Mouse (Mus musculus): Measurements from ENCODE around the gene Exo1.

The Exo1 gene

DNA sequence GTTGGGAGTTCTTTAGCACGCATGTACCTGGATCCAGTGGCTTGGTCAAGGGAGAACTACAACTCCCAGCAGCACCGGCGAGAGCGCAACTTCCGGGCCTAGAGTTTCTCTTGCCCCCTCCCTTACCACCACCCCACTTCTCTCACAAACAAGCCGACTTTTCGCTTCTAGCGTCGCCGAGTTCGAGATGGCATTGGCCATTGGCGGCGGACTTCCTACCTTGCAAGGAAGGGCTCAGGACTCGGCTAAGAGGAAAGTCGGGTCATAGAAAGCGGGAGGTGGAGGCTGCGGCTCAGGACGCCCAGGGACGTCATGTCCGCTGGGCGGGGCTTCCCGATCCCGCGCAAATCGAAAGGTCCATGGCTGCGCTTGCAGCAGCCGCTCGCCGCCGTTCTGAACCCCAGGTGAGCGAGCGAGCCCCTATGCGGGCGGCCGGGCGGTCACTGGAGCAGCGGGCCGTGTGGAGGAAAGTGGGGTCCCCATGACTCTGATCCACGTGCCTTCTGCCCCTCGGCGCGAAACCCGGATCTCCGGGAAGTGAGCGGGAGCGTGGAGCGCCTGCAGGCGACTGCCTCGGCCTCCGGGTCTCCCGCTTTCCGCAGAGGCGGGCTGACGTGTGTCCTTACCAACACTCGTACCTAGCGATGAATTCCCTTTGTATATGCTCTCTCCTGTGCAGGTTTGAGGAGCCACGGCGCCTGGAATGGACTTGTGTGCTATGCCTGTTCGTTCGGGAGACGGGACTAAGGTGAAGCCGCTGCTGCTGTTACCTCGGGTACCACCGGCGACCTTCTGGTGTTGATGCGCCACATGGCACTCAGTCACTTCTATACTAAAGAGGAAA, at the start of gene Exo1:
Exo1 (plus strand) TSS at position 129 of the 844 bp plus-strand sequence.
- DNase-seq (ENCODE audit: low spot score in 2 of 2) = peak; percentile 91 to 92

GRCm38 (mm10) chr1:175855515-175855914, 24.9 kb upstream of the Exo1 start:
- DNase-seq (ENCODE audit: low spot score in 2 of 2) = no peak

GRCm38 (mm10) chr1:175867050-175867449, 13.3 kb upstream of the Exo1 start:
- DNase-seq (ENCODE audit: low spot score in 2 of 2) = no peak

GRCm38 (mm10) chr1:175867558-175867957, 12.8 kb upstream of the Exo1 start:
- no peak for DNase-seq (ENCODE audit: low spot score in 2 of 2)

DNA sequence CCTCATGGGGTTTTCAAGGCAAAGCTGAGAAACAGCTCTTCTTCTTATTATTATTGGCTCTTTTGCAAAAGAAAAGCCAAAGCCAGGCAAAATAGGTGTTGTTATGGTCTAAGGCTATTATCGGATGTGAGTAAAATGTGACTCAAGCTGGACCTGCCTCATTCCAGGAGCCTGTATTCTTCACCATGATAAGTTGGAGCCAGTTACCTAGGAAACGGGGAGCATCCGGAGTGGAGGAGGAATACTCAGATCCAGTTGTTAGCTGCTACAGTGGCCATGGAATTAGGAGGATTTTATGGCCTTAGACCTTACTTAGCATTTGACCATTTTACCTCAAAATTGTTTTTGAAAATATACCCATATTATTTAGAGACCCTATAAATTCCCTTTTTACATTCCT, 9.7 kb upstream of the Exo1 start:
- no peak for DNase-seq (ENCODE audit: low spot score in 2 of 2)

- DNase-seq (ENCODE audit: low spot score in 2 of 2) = no peak
These were observed 8.2 kb upstream of the Exo1 start for GRCm38 (mm10) chr1:175872028-175872816.

- DNase-seq (ENCODE audit: low spot score in 2 of 2) = no peak
These were observed 3.0 kb downstream of the Exo1 start for GRCm38 (mm10) chr1:175883398-175883797.

- no peak for DNase-seq (ENCODE audit: low spot score in 2 of 2)
These were observed 12.9 kb downstream of the Exo1 start for GRCm38 (mm10) chr1:175893263-175893662.

GRCm38 (mm10) chr1:175893726-175894125, 13.3 kb downstream of the Exo1 start:
- DNase-seq (ENCODE audit: low spot score in 2 of 2) = no peak

DNA sequence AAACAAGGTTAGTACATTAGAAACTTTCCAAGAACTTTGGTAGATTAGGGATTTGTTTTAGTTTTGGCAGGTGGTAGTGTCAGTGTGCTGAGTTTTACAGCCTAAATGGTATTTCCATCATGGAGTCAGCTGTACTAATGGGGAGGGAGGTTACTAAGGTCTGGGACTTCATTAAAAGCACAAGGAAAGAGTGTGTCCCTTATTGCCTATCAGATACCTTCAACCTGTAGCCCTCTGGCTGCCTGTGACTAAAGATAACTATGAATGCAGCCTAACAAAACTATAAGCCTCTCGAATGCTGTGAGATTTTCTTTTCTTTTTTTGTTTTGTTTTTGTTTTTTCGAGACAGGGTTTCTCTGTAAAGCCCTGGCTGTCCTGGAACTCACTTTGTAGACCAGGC, 30.8 kb downstream of the Exo1 start:
- no peak for DNase-seq (ENCODE audit: low spot score in 2 of 2)

GRCm38 (mm10) chr1:175912038-175912437, 31.7 kb downstream of the Exo1 start:
- no peak for DNase-seq (ENCODE audit: low spot score in 2 of 2)

DNA sequence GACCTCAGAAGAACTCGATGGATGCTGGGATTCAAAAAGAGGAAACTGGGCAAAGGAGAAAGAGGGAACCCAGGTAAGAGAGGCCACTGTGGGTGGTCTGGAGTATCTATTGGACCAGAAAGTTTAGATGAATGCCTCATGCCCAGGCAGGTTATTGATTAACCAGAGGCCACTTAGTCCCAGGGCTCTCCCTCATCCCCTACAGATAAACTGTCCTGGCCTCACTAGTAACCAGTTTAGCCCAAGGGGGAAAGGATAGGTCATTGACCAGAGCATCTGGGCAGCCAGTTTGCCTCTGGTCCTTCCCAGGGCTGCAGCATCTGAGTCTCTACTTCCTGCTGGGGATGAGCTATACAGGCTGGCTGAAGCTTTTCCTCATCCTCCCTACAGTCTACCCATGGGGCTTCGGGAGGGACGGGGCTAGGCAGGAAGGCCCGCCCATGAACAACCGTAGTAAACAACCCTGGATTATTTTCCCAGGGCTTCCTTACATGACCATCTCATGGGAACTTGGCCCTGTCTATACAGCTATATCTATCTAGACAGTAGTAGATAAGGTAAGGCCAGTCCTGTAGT, 33.4 kb downstream of the Exo1 start:
- no peak for DNase-seq (ENCODE audit: low spot score in 2 of 2)

DNA sequence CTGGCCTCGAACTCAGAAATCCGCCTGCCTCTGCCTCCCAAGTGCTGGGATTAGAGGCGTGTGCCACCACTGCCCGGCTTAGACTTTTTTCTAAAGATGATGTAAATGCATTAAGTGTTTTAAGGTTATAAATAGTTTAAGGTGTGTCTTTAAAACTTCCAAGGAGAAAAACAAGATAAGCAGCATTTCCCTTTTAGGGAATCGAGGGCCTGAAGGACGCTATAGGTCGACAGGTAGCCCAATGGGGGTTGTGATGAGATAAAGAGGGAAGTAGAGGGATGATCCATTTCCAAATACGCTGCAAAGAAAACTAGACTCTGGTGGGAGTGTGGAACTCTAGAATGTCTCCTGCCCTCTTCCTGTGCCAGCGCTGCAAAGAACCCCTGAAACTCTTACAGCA, 39.6 kb downstream of the Exo1 start, which contains the start of gene Gm38100:
Gm38100 (plus strand) TSS at position 301 of the 400 bp plus-strand sequence.
- no peak for DNase-seq (ENCODE audit: low spot score in 2 of 2)

DNA sequence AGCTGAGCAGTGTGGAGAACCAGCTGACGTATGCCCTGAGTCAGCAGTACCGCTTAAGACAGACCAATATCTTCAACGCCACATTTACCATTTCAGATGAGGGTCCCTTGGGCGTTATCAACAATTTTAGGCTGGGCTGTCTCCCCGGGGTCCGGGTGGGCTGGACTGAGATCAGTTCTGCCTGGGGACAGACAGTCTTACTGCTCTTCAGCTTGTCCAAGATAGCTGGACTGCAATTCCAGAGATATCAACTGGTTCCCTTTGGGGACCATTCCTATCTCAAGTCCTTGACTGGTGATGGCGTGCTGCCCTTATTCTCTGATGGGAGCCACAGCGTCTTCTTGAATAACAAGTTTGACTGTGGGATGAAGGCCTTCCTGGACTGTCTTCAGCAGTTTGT, 40.7 kb downstream of the Exo1 start:
- DNase-seq (ENCODE audit: low spot score in 2 of 2) = no peak

GRCm38 (mm10) chr1:175923848-175924787, 43.7 kb downstream of the Exo1 start:
- peak; percentile 32 to 78 for DNase-seq (ENCODE audit: low spot score in 2 of 2)

GRCm38 (mm10) chr1:175931391-175931790, 51.0 kb downstream of the Exo1 start:
- no peak for DNase-seq (ENCODE audit: low spot score in 2 of 2)

DNA sequence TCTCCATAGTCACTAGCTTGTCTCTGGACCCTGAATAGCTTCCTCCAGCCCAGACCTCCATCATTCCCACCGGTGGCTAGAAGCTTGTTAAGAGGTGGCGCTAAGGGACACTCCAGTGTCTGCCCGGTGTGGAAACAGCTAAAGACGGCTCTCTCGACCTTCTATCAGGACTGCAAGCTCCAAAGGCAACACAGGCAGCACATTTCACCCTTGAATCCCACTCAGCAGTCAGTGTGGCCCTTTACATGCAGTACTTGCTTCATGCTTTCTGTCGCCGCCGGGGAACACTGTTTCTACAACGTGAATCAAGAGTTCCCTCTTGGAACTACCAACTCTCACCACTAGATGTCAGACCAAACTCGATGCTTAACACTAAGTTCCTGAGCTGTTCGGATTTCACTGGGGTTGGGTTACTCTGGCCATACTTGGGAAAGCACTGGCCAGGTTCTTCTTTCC, 55.9 kb downstream of the Exo1 start:
- peak in 1 of 2 experiments; percentile 40 for DNase-seq (ENCODE audit: low spot score in 2 of 2)

DNA sequence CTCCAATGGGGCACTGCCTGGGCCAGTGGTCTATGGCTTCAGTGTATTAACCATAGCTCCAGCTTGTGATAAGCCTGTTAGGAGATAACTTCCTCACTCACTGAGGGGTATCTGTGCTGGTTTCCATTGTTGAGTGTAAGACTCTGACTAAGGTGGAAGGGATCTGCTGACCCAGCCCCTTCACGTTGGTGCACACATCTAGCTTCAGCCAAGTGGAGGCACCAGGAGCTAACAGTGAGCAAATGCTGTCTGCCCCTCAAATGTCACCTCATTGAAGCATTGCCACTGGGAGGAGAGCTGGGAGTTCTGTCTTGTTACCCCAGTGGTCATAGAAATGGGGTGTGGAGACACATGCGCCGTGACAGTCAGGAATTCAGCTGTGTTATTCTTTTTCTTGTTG, 58.4 kb downstream of the Exo1 start:
- DNase-seq (ENCODE audit: low spot score in 2 of 2) = no peak

- DNase-seq (ENCODE audit: low spot score in 2 of 2) = no peak
These were observed 62.8 kb downstream of the Exo1 start for GRCm38 (mm10) chr1:175943168-175943567.

DNA sequence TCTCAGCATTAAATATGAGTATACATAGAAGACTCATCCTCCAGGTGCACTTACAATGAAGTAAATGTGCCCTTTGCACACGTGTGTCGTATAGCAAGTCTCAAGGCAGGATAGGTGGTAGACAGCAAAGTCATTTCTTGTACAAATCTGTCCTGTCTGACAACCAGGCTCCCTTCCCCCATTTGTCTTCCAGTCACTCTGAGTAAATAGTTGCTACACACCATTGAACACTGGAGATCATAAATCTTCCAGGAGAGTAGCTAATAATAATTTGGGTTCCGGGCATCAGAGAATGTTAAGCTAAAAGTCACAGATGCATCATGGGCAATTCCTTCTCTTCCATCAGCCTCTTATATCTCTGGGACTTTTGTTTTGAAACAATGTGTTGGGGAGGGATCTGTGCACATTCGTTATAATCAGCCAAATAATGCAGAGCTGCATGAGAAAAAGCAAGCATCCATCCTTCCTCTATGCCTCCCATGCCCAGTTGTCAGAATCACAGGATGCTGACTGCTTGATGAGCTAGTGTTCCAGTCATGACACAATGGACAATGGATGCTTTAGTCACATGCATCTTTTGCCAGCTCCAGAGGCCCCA, 66.4 kb downstream of the Exo1 start:
- no peak for DNase-seq (ENCODE audit: low spot score in 2 of 2)

- DNase-seq (ENCODE audit: low spot score in 2 of 2) = no peak
These were observed 70.0 kb downstream of the Exo1 start for GRCm38 (mm10) chr1:175950421-175950820.
